Mouse (Mus musculus): Measurements from ENCODE around the gene Vmn1r49. TPM values are rescaled to one million over a fixed set of nuclear protein-coding genes. Genes with fewer than 3 reads are reported as not detected.
"Not testable (repeated sequence)": the region's sequence is repeated elsewhere in the genome, so short reads cannot be mapped to it uniquely, and the experiment has no call there.

Gene Vmn1r49
- not detected in 2 replicates for polyA plus RNA-seq (2014; fragmentation: Nextera tagmentation; extraction: Ambion mirVana)

GRCm38 (mm10) chr6:90078406-90078805 is at the start of gene Vmn1r49:
TSS of gene Vmn1r49 (minus strand) at chr6:90078506.
- H3K27me3 ChIP-seq (ENCODE audit: control insufficient read depth, insufficient read depth, low read length), result no peaks in the 10 kb centered on the region
- H3K4me3 ChIP-seq (ENCODE audit: low read depth, low read length), result no peak within 1 kb of the TSS
- 83% methylated on average over 4 of the region's 4 CpGs for WGBS
- DNase-seq (ENCODE audit: low spot score) (no peak), ATAC-seq (replicated peaks; ENCODE audit: low FRiP score) (no peak)
- no peaks in the 10 kb centered on the region for H3K4me1 ChIP-seq (replicated peaks; ENCODE audit: control insufficient read depth, insufficient read depth, low read length)
- H3K9me3 ChIP-seq (ENCODE audit: control insufficient read depth, low read length), result peaks cover 2% of the 10 kb centered on the region; the same call in 1 of the 2 replicates
- H3K36me3 ChIP-seq (ENCODE audit: control insufficient read depth, insufficient read depth, low read length), result no peaks in the 10 kb centered on the region
- H3K27ac ChIP-seq (ENCODE audit: low read depth, low read length), result no peak within 1 kb of the TSS
- no peak within 1 kb of the TSS for H3K9ac ChIP-seq (ENCODE audit: low read length)
- H3K4me2 ChIP-seq (ENCODE audit: low read depth, low read length, severe bottlenecking), result no peak within 1 kb of the TSS

DNA sequence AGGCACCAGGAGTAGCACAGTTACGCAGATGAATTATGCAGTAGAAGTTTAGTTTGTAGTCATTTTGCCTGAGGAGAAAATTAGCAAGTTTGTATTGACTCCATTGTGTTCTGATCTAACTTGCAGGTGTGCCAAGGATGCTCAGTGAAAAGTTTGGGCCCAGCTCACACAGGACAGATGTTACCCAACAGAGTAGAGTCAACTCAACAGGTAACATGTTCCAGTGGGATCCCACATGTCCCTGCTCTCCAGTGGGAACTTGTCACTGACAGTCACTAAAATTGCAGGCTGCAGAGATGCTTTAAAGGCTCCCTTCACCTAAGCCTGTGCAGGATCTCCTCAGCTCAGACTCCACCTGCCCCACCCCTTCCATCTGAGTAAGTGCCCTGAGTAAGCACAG is 44.0 kb upstream of the Vmn1r49 start, which contains the start of gene Vmn1r51:
Gene Vmn1r51, plus strand, starts transcription at position 301 of the 400 bp plus-strand sequence.
- not testable (repeated sequence) for H3K4me3 ChIP-seq (ENCODE audit: low read depth, low read length); H3K27ac ChIP-seq (ENCODE audit: low read depth, low read length); H3K27me3 ChIP-seq (ENCODE audit: control insufficient read depth, insufficient read depth, low read length); DNase-seq (ENCODE audit: low spot score); H3K4me2 ChIP-seq (ENCODE audit: low read depth, low read length, severe bottlenecking); H3K36me3 ChIP-seq (ENCODE audit: control insufficient read depth, insufficient read depth, low read length); ATAC-seq (replicated peaks; ENCODE audit: low FRiP score); H3K9ac ChIP-seq (ENCODE audit: low read length); H3K9me3 ChIP-seq (ENCODE audit: control insufficient read depth, low read length); H3K4me1 ChIP-seq (replicated peaks; ENCODE audit: control insufficient read depth, insufficient read depth, low read length)
- WGBS, result 89% methylated on average over 1 of the region's 1 CpGs

GRCm38 (mm10) chr6:90101130-90101529 is 22.8 kb upstream of the Vmn1r49 start, which contains the start of gene Vmn1r50:
TSS of gene Vmn1r50 (plus strand) at chr6:90101430.
- no peak within 1 kb of the TSS for H3K27ac ChIP-seq (ENCODE audit: low read depth, low read length)
- no peaks in the 10 kb centered on the region for H3K36me3 ChIP-seq (ENCODE audit: control insufficient read depth, insufficient read depth, low read length)
- H3K4me3 ChIP-seq (ENCODE audit: low read depth, low read length), result no peak within 1 kb of the TSS
- no peaks in the 10 kb centered on the region for H3K4me1 ChIP-seq (replicated peaks; ENCODE audit: control insufficient read depth, insufficient read depth, low read length)
- H3K27me3 ChIP-seq (ENCODE audit: control insufficient read depth, insufficient read depth, low read length), result no peaks in the 10 kb centered on the region
- H3K9me3 ChIP-seq (ENCODE audit: control insufficient read depth, low read length), result no peaks in the 10 kb centered on the region; the same call in 1 of the 2 replicates
- 60% methylated on average over 2 of the region's 2 CpGs for WGBS
- DNase-seq (ENCODE audit: low spot score) (no peak), ATAC-seq (replicated peaks; ENCODE audit: low FRiP score) (no peak)
- no peak within 1 kb of the TSS for H3K4me2 ChIP-seq (ENCODE audit: low read depth, low read length, severe bottlenecking)
- H3K9ac ChIP-seq (ENCODE audit: low read length), result no peak within 1 kb of the TSS

DNA sequence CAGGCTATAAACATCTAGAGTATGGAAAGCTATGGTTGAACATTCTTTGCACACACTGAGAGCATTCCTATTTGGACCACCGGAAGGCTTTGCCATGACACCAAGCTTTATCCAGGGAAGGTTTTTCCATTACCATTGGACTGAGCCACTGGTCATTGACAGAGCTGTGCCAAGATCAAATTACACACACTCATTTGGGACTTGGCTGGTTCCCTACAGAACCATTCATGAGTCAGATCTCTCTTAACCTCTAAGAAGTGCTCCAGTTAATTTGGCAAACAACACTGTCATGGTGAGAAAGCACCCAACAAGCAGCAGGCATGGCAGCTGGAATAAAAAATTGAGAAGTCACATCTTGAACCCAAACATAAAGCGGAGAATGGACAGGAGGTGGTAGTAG is 22.3 kb upstream of the Vmn1r49 start:
- no peaks in the 10 kb centered on the region; the same call in 1 of the 2 replicates for H3K9me3 ChIP-seq (ENCODE audit: control insufficient read depth, low read length)
- no peak overlapping the region for H3K9ac ChIP-seq (ENCODE audit: low read length)
- H3K4me1 ChIP-seq (replicated peaks; ENCODE audit: control insufficient read depth, insufficient read depth, low read length), result no peaks in the 10 kb centered on the region
- no peaks in the 10 kb centered on the region for H3K36me3 ChIP-seq (ENCODE audit: control insufficient read depth, insufficient read depth, low read length)
- DNase-seq (ENCODE audit: low spot score) (no peak), ATAC-seq (replicated peaks; ENCODE audit: low FRiP score) (no peak)
- H3K27ac ChIP-seq (ENCODE audit: low read depth, low read length), result no peak overlapping the region
- no peak overlapping the region for H3K4me3 ChIP-seq (ENCODE audit: low read depth, low read length)
- H3K4me2 ChIP-seq (ENCODE audit: low read depth, low read length, severe bottlenecking), result no peak overlapping the region
- no peaks in the 10 kb centered on the region for H3K27me3 ChIP-seq (ENCODE audit: control insufficient read depth, insufficient read depth, low read length)
- WGBS, result 92% methylated on average over 2 of the region's 2 CpGs

GRCm38 (mm10) chr6:90036741-90037140 is 41.6 kb downstream of the Vmn1r49 start, which contains the start of gene Vmn1r48:
TSS of gene Vmn1r48 (minus strand) at chr6:90036841.
- DNase-seq (ENCODE audit: low spot score); H3K27ac ChIP-seq (ENCODE audit: low read depth, low read length); H3K9me3 ChIP-seq (ENCODE audit: control insufficient read depth, low read length); H3K27me3 ChIP-seq (ENCODE audit: control insufficient read depth, insufficient read depth, low read length); H3K4me3 ChIP-seq (ENCODE audit: low read depth, low read length); ATAC-seq (replicated peaks; ENCODE audit: low FRiP score); H3K4me2 ChIP-seq (ENCODE audit: low read depth, low read length, severe bottlenecking); H3K36me3 ChIP-seq (ENCODE audit: control insufficient read depth, insufficient read depth, low read length); H3K4me1 ChIP-seq (replicated peaks; ENCODE audit: control insufficient read depth, insufficient read depth, low read length); H3K9ac ChIP-seq (ENCODE audit: low read length): not testable (repeated sequence)
- no CpG with 5 or more reads among the region's 2 CpGs for WGBS

Other genes starting within 250 kb of the Vmn1r49 start
- not detected in 2 replicates for gene Vmn1r42, start 202.1 kb downstream of the Vmn1r49 start, polyA plus RNA-seq (2014; fragmentation: Nextera tagmentation; extraction: Ambion mirVana)
- not detected in 2 replicates for gene Vmn1r43, start 202.1 kb downstream of the Vmn1r49 start, polyA plus RNA-seq (2014; fragmentation: Nextera tagmentation; extraction: Ambion mirVana)
- gene Vmn1r44, start 194.8 kb downstream of the Vmn1r49 start, polyA plus RNA-seq (2014; fragmentation: Nextera tagmentation; extraction: Ambion mirVana), result not detected in 2 replicates
- not detected in 2 replicates for gene Vmn1r45, start 137.9 kb downstream of the Vmn1r49 start, polyA plus RNA-seq (2014; fragmentation: Nextera tagmentation; extraction: Ambion mirVana)
- gene Vmn1r46, start 109.2 kb downstream of the Vmn1r49 start, polyA plus RNA-seq (2014; fragmentation: Nextera tagmentation; extraction: Ambion mirVana), result not detected in 2 replicates
- not detected in 2 replicates for gene Vmn1r47, start 62.4 kb downstream of the Vmn1r49 start, polyA plus RNA-seq (2014; fragmentation: Nextera tagmentation; extraction: Ambion mirVana)
- not detected in 2 replicates for gene Vmn1r48, start 41.7 kb downstream of the Vmn1r49 start, polyA plus RNA-seq (2014; fragmentation: Nextera tagmentation; extraction: Ambion mirVana)
- not detected in 2 replicates for gene Vmn1r50, start 22.9 kb upstream of the Vmn1r49 start, polyA plus RNA-seq (2014; fragmentation: Nextera tagmentation; extraction: Ambion mirVana)
- gene Vmn1r51, start 44.1 kb upstream of the Vmn1r49 start, polyA plus RNA-seq (2014; fragmentation: Nextera tagmentation; extraction: Ambion mirVana), result not detected in 2 replicates
- gene Vmn1r52, start 96.3 kb upstream of the Vmn1r49 start, polyA plus RNA-seq (2014; fragmentation: Nextera tagmentation; extraction: Ambion mirVana), result not detected in 2 replicates
- not detected in 2 replicates for gene V1ra8, start 124.3 kb upstream of the Vmn1r49 start, polyA plus RNA-seq (2014; fragmentation: Nextera tagmentation; extraction: Ambion mirVana)
- gene Vmn1r53, start 145.9 kb upstream of the Vmn1r49 start, polyA plus RNA-seq (2014; fragmentation: Nextera tagmentation; extraction: Ambion mirVana), result not detected in 2 replicates
- not detected in 2 replicates for gene Vmn1r54, start 167.8 kb upstream of the Vmn1r49 start, polyA plus RNA-seq (2014; fragmentation: Nextera tagmentation; extraction: Ambion mirVana)
- not detected in 2 replicates for gene BC048671, start 222.7 kb upstream of the Vmn1r49 start, polyA plus RNA-seq (2014; fragmentation: Nextera tagmentation; extraction: Ambion mirVana)
- 0.15 TPM in 1 of 2 replicates, not detected in the other for gene Chst13, start 246.7 kb upstream of the Vmn1r49 start, polyA plus RNA-seq (2014; fragmentation: Nextera tagmentation; extraction: Ambion mirVana)

All from forebrain, embryonic 11.5 days (tissue).